Mouse (Mus musculus) lung, postnatal 0 days (tissue): ENCODE data around the gene Pitpnc1. TPM values are rescaled to one million over a fixed set of nuclear protein-coding genes. Genes with fewer than 3 reads are reported as not detected.
A peak's percentile ranks its signal among the peaks of the same experiment; 100 is the strongest.

ENCODE experiments used
- ATAC-seq: fragments of 200-750 bp; cut with Nextera tagmentation; 2 replicates; pipeline ENCODE4 v1.8.0; 2017; ENCODE audit warnings: moderate library complexity
- DNase-seq: peaks from one replicate; pipeline ENCODE4 v3.0.0-alpha.2; 2016; ENCODE audit warnings: low spot score
- H3K27ac ChIP-seq: fragments of 300-500 bp; sonication (generic); 2 replicates; pipeline ENCODE4 v1.5.1; 2014; ENCODE audit warnings: antibody characterized with exemption, mild to moderate bottlenecking, low read length, mixed read lengths
- H3K27me3 ChIP-seq: fragments of 300-500 bp; sonication (generic); replicated peaks from 2 replicates; pipeline ENCODE4 v1.6.1; 2014; ENCODE audit warnings: low read length, mixed read lengths; ENCODE audit not compliant: insufficient read depth
- H3K36me3 ChIP-seq: fragments of 300-500 bp; sonication (generic); 2 replicates; pipeline ENCODE4 v1.6.1; 2014; ENCODE audit warnings: low read length, mixed read lengths; ENCODE audit not compliant: insufficient read depth
- H3K4me1 ChIP-seq: fragments of 300-500 bp; sonication (generic); 2 replicates; pipeline ENCODE4 v1.6.1; 2014; ENCODE audit warnings: antibody characterized with exemption, low read depth, low read length, mixed read lengths; ENCODE audit not compliant: insufficient read depth
- H3K4me2 ChIP-seq: fragments of 300-500 bp; sonication (generic); replicated peaks from 2 replicates; pipeline ENCODE4 v1.6.1; 2014; ENCODE audit warnings: low read depth, mild to moderate bottlenecking, low read length, moderate library complexity, mixed read lengths
- H3K4me3 ChIP-seq: fragments of 300-500 bp; sonication (generic); 2 replicates; pipeline ENCODE4 v1.5.1; 2014; ENCODE audit warnings: low read depth, low read length
- H3K9ac ChIP-seq: fragments of 300-500 bp; sonication (generic); replicated peaks from 2 replicates; pipeline ENCODE4 v1.6.1; 2014; ENCODE audit warnings: low read depth, mild to moderate bottlenecking
- H3K9me3 ChIP-seq: fragments of 300-500 bp; sonication (generic); 2 replicates; pipeline ENCODE4 v1.6.1; 2016; ENCODE audit warnings: low read length, mixed read lengths
- CTCF ChIP-seq: IDR thresholded peaks from 2 replicates; pipeline ENCODE4 v1.5.1; 2016; ENCODE audit warnings: antibody characterized with exemption, mild to moderate bottlenecking
- EP300 ChIP-seq: IDR thresholded peaks from 2 replicates; pipeline ENCODE4 v1.6.1; 2016; ENCODE audit warnings: antibody characterized with exemption, mild to moderate bottlenecking, control low read depth
- WGBS: fragments of 180-500 bp; shearing (Covaris S2); extraction: QIAGEN DNeasy Blood & Tissue Kit; methylation state at CpG from one replicate; pipeline ENCODE4 v1.1.7; 2014; 5-methylcytosine and 5-hydroxymethylcytosine counted together
- polyA plus RNA-seq: library from polyadenylated mRNA; unstranded; fragments of >200 nt; fragmentation: Nextera tagmentation; extraction: Ambion mirVana; gene quantifications from 2 replicates; pipeline ENCODE4 v1.2.1, GENCODE M21; 2015

Pitpnc1 gene
- polyA plus RNA-seq, 1 experiment from 2014 or later: 16.3 TPM

DNA sequence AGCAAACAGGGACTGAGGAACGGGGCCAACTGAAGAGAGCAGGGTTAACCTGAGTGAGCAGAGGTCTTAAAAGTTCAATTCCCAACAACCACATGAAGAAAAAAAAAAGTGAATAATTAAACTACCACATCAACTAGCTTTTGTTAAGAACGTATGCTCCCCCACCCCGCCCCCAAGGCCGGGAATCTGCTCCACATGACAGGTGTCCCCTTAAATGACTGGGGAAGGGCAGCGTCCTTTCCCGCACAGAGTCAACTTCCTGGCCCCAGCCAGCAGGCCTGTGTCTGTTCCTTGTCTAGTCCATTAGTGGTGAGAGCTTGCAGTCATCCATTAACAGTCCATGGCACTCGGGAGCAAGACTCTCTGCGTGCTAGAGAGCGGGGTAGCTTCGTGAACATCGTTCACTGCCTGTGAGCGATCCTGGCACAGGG lies 7.2 kb downstream of the Pitpnc1 start:
- DNase-seq (no peak), ATAC-seq (no peak)
- no peak for TF ChIP-seq EP300
- TF ChIP-seq CTCF: no peak
- H3K4me3 ChIP-seq: no peak overlapping the region
- peak overlapping the region; percentile 34; the same call in 1 of the 2 replicates for H3K27ac ChIP-seq
- H3K27me3 ChIP-seq: no peaks in the 10 kb centered on the region
- H3K36me3 ChIP-seq: no peaks in the 10 kb centered on the region
- peaks cover 4% of the 10 kb centered on the region; the same call in 1 of the 2 replicates for H3K4me1 ChIP-seq
- no peak overlapping the region for H3K4me2 ChIP-seq
- no peaks in the 10 kb centered on the region for H3K9me3 ChIP-seq
- no peak overlapping the region for H3K9ac ChIP-seq
- 79% methylated on average over 12 of the region's 12 CpGs for WGBS

DNA sequence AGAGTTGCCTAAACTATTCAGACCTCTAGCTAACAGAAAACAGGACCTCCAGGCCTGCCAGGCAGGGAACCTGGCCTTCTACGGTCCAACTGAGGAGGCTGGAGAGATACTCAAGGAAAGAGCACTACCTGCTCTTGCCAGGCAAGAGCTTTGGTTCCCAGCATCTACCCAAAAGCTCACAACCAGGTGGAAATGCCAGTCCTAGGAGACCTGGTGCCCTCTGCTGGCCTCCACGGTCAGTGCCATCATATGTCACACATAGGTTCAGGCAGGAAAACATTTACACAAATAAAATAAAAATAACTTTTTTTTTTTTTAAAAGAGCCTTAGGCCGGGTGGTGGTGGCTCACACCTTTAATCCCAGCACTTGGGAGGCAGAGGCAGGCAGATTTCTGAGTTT lies 8.0 kb downstream of the Pitpnc1 start:
- 91% methylated on average over 3 of the region's 3 CpGs for WGBS
- TF ChIP-seq CTCF (peak; percentile 46), EP300 (no peak)
- DNase-seq (no peak), ATAC-seq (no peak)
- Histone ChIP-seq H3K27me3 (no peaks in the 10 kb centered on the region), H3K9me3 (no peaks in the 10 kb centered on the region), H3K4me2 (no peak overlapping the region), H3K9ac (no peak overlapping the region), H3K4me3 (no peak overlapping the region), H3K36me3 (no peaks in the 10 kb centered on the region), H3K27ac (no peak overlapping the region), H3K4me1 (0 out of 2 replicates have a peak, but pooled peaks cover 3% of the 10 kb centered on the region)

DNA sequence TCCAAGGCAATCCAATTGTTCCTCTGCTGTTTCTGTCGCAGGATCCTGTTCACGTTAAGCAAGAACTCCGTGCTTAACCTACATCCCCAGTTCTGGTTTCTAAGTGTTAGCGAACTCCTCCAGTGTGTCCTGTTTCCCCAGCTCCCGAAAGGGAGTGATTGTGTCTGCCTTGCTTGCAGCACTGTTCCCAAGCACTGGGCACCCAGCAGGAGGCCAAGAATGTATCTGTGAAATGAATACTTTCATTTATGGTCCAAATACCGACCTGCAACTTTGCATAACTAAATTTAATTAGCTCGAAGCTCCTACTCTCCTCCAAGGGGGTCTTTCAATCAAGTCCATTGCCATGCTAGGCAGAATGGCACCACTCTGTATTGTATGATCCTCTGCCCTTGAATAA lies 10.7 kb downstream of the Pitpnc1 start:
- TF ChIP-seq EP300: no peak
- TF ChIP-seq CTCF: no peak
- Histone ChIP-seq H3K4me3 (no peak overlapping the region), H3K9me3 (no peaks in the 10 kb centered on the region), H3K4me2 (no peak overlapping the region), H3K27ac (no peak overlapping the region), H3K36me3 (no peaks in the 10 kb centered on the region), H3K9ac (no peak overlapping the region), H3K4me1 (peaks cover 4% of the 10 kb centered on the region; the same call in 1 of the 2 replicates), H3K27me3 (no peaks in the 10 kb centered on the region)
- WGBS: 82% methylated on average over 7 of the region's 7 CpGs
- DNase-seq (no peak), ATAC-seq (no peak)

DNA sequence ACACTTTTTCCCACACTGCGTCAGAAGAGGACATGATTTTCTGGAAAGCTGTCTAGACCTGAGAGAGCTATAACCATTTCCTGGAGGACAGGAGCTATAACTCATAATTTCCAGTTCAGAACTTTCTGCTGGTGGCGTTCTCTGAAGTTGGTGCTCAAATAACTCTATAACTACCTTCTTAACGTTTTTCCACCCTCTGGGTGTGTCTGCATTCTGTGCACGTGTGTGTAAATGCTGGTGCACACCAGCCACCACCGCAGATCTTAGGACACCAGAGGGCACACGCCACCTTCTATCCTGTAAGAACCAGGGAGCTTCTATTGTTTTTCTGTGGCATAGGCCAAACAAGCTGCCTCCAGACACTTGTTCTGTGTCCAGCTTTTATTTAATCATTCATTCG lies 11.5 kb downstream of the Pitpnc1 start:
- Histone ChIP-seq H3K36me3 (no peaks in the 10 kb centered on the region), H3K27ac (no peak overlapping the region), H3K4me3 (no peak overlapping the region), H3K9me3 (no peaks in the 10 kb centered on the region), H3K4me2 (no peak overlapping the region), H3K4me1 (peaks cover 7% of the 10 kb centered on the region; the same call in 1 of the 2 replicates), H3K27me3 (no peaks in the 10 kb centered on the region), H3K9ac (no peak overlapping the region)
- TF ChIP-seq EP300 (no peak), CTCF (no peak)
- WGBS: 72% methylated on average over 7 of the region's 7 CpGs
- ATAC-seq (no peak), DNase-seq (no peak)

DNA sequence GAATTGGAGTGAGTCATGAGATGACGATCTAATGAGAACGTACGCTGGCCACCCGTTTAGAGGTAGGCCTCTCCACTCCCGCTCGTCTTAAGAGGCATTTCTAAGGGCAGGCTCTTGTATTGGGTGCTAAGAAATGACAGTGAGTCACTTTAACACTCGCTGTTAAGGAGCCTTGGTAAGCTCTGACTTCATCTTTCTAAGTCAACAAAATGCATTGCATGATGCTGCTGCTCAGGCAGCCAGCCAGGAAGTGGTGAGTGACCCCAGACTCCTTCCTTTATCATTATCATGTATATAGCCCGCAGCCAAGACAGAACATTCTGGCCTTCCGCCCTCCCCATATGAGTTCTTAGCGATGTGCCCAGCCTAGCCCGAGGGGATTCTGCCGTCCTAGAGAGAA lies 12.2 kb downstream of the Pitpnc1 start:
- 44% methylated on average over 12 of the region's 12 CpGs for WGBS
- Histone ChIP-seq H3K4me3 (no peak overlapping the region), H3K9me3 (no peaks in the 10 kb centered on the region), H3K4me2 (no peak overlapping the region), H3K9ac (no peak overlapping the region), H3K36me3 (no peaks in the 10 kb centered on the region), H3K4me1 (peaks cover 7% of the 10 kb centered on the region; the same call in 1 of the 2 replicates), H3K27ac (no peak overlapping the region), H3K27me3 (no peaks in the 10 kb centered on the region)
- peak; percentile 67 for ATAC-seq
- TF ChIP-seq EP300 (peak; percentile 43; the same call in 1 of the 2 replicates), CTCF (no peak)
- DNase-seq: peak; percentile 54

DNA sequence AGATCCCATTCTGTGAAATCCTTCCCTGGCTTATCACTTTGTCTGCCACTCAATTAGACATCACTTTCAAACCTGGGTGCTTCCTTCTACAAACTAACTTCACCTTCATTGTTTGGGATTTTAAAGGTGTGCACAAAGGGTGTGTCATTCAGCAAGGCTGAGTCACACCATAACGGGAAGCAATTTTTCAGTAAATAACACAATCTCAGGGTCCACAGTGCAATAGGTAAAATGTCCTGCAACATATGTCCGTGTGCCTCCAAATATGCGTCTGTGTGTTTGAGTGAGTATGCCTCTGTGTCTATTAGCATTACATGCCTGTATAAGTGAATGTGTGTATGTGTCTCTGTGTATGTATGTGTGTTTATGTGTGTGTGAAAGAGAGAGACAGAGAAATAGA lies 13.2 kb downstream of the Pitpnc1 start:
- H3K9ac ChIP-seq: no peak overlapping the region
- ATAC-seq: no peak
- WGBS: 87% methylated on average over 3 of the region's 3 CpGs
- H3K4me3 ChIP-seq: no peak overlapping the region
- H3K27me3 ChIP-seq: no peaks in the 10 kb centered on the region
- H3K4me1 ChIP-seq: peaks cover 7% of the 10 kb centered on the region; the same call in 1 of the 2 replicates
- no peak overlapping the region for H3K27ac ChIP-seq
- H3K36me3 ChIP-seq: no peaks in the 10 kb centered on the region
- TF ChIP-seq CTCF (no peak), EP300 (no peak)
- DNase-seq: no peak
- no peak overlapping the region for H3K4me2 ChIP-seq
- H3K9me3 ChIP-seq: no peaks in the 10 kb centered on the region
